Mouse (Mus musculus) embryo, embryonic 9.5 days (tissue): ENCODE measurements around the gene Cplx2.

ENCODE experiments used
- DNase-seq: peaks from one replicate; pipeline ENCODE4 v3.0.0-alpha.2; 2017; ENCODE audit errors: extremely low spot score

Cplx2 gene

GRCm38 (mm10) chr13:54403224-54404070 lies 32.3 kb downstream of the Cplx2 start:
- DNase-seq = no peak

- DNase-seq = no peak
Observed at GRCm38 (mm10) chr13:54404205-54404604, 33.1 kb downstream of the Cplx2 start.

GRCm38 (mm10) chr13:54405805-54406204 lies 34.7 kb downstream of the Cplx2 start:
- DNase-seq = no peak

DNA sequence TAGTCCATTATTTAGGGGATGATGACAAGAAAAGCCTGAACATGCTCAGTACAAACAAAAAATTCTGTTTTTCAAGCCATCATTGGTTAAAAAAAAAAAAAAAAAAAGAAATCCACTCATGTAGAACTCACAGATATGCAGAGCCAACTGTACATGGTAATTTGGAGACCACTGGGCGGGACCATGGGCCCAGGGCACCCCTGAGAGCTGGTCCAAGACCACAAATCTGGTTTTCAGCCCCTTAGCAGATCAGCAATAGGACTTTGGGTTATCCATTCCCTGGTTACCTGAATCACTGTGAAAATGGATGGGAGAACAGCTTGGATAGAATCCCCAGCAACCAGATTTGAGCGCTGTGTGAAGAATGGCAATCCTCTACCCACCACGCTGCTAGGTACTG lies 40.5 kb downstream of the Cplx2 start:
- no peak for DNase-seq

GRCm38 (mm10) chr13:54412236-54412635 lies 41.1 kb downstream of the Cplx2 start:
- no peak for DNase-seq

- DNase-seq = no peak
Observed at GRCm38 (mm10) chr13:54412721-54413120, 41.6 kb downstream of the Cplx2 start.

DNA sequence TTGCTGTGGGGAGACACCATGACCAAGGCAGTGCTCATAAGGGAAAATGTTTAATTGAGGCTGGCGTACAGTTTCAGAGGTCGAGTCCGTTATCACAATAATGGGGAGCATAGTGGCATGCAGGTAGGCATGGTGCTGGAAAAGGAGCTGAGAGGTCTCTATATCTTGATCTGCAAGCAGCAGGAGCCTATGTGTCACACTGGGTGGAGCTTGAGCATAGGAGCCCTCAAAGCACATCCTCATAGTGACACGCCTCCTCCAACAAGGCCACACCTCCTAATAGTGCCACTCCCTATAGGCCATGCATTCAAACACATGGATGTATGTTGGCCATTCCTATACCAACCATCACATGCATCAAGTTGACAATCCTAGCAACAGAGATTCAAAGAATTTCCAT lies 43.9 kb downstream of the Cplx2 start:
- no peak for DNase-seq

- no peak for DNase-seq
Observed at GRCm38 (mm10) chr13:54418781-54419327, 47.7 kb downstream of the Cplx2 start.

- DNase-seq = no peak
Observed at GRCm38 (mm10) chr13:54420226-54420625, 49.1 kb downstream of the Cplx2 start.

DNA sequence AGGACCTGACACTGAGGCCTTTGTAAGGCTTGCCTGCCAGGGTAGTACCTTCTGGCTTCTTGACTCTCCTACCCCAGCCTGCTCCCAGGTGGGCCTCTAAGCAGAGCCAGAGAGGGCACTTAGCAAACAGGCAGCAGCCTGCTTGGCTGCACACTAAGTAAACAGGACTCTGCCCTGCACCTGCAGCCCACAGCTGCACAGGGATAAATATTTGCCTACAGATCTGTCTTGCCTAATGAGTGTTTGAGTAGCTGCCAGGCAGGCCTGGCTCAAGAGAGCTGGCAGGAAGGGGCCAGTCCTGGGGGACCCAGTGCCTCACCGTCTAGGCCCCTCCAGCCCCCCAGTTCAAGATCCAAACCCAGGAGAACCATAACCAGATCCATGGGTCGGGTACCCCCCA lies 54.1 kb downstream of the Cplx2 start:
- no peak for DNase-seq

DNA sequence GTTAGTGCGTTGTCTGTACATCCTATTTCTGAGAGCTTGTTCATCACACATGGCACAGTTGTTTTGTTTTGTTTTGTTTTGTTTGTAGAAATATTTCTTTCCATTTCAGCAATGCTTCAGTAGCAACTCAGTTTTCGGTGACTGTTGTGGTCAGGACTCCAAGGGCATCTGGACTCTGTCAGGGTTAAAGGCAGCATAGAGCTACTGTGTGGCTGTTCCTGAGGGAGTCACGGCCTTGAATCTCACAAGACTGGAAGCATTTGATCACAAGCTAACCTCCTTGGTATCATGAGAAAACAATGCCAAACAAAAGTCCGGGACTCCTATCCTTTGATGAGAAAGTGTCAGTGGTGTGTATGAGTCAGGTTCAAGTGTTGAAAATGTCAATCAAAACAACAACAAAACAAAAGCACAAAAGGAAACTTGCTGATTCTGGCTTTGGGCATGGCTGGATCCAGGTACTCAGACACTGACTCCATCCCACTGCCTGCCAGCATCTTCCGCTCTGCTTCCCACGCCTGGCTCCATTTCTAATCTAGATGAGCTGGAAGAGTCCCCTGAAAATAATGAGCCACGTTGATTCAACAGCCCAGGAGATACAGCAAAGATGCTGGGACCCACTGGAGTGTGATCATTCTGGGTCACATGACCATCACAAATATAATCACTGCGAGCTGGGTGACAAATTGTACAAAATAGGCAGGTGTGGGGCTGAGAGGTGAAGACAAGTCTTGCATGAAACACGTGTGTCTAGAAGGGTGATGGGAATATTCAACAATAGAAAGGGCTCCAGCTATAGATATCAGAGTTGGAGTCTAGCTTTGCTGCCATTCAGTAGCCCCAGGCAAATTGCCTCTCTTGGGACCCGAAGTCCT lies 55.9 kb downstream of the Cplx2 start:
- no peak for DNase-seq

DNA sequence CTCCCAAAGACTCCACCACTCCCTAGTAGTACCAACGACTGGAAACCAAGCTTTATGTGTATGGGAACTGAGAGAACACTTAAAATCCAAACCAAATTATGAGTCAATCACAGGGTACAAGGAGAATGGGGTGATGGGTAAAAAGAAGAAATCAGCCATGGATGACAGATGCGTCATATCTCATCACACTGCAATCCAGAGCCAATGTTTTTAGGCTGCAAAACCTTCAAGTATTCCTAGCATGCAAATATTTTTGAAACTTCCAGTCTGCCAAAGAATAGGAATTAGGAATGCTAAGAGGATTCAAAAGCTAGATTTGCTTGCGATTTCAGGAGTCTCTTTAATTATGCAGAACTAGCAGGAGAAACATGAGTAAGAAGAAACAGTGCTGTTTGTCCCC lies 57.6 kb downstream of the Cplx2 start:
- DNase-seq = no peak

- DNase-seq = no peak
Observed at GRCm38 (mm10) chr13:54430051-54430450, 58.9 kb downstream of the Cplx2 start.

- DNase-seq = no peak
Observed at GRCm38 (mm10) chr13:54431161-54431560, 60.0 kb downstream of the Cplx2 start.
